Mouse (Mus musculus): ENCODE measurements around the gene Marco. TPM values are rescaled to one million over a fixed set of nuclear protein-coding genes. Genes with fewer than 3 reads are reported as not detected.

The Marco gene
- 0.20 TPM in 1 of 2 replicates, not detected in the other for polyA plus RNA-seq (2015; fragmentation: Nextera tagmentation; extraction: Ambion mirVana)

DNA sequence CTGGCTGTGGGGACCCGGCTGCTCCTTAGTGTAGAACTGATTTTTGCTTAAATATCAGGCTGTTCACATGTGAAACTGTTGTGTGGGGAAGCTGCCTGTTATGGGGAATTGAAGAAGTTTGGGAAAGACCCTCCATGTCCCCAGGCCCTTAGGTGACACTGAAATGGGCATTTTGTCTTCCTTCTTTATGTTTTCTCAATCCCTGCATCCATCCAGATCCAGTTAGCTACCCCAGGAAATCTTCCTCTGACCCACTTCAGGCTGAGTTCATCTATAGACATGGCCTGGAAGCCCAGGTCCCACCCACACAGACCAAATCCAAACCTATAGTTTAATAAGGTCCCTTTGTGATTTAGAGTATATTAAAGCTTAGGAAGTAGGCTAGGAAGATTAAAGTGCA lies at the start of gene Marco:
Marco (minus strand) TSS at position 101 of the 400 bp plus-strand sequence.
- Histone ChIP-seq H3K4me3 (no peak within 1 kb of the TSS), H3K27ac (replicated peaks) (no peak within 1 kb of the TSS), H3K27me3 (no peaks in the 10 kb centered on the region), H3K9me3 (no peaks in the 10 kb centered on the region), H3K9ac (replicated peaks) (no peak within 1 kb of the TSS), H3K4me1 (no peaks in the 10 kb centered on the region), H3K36me3 (no peaks in the 10 kb centered on the region), H3K4me2 (replicated peaks) (no peak within 1 kb of the TSS)
- ATAC-seq (replicated peaks) = no peak
- 80% methylated on average over 1 of the region's 1 CpGs for WGBS

DNA sequence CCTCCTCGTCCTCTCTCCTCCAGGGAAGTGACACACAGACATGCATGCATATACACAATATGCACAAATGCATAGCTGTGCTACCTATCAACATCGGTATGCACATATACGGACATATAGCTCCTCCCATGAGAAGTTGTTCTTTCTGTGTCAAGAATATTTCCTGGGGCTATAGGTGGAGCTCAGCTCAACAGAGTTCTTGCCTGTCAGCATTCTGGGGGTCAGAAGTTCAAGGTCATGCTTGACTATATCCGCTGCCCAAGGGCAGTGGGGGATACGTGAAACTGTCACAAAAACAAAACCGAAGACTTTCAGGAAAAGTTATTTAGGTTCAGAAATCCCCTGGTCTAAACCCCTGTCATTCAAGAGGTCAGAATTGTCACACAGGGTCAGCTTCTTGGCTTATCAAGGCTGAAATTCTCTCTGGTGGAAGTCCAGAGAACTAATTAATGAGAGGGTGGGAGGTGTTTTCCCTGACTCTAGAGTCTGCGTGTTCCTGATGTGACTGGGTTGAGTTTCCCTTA lies 34.7 kb upstream of the Marco start:
- Histone ChIP-seq H3K9me3 (no peaks in the 10 kb centered on the region), H3K4me2 (replicated peaks) (no peak overlapping the region), H3K36me3 (no peaks in the 10 kb centered on the region), H3K4me1 (no peaks in the 10 kb centered on the region), H3K4me3 (no peak overlapping the region), H3K27ac (replicated peaks) (no peak overlapping the region), H3K9ac (replicated peaks) (no peak overlapping the region), H3K27me3 (no peaks in the 10 kb centered on the region)
- no peak for ATAC-seq (replicated peaks)
- WGBS = 83% methylated on average over 7 of the region's 7 CpGs

DNA sequence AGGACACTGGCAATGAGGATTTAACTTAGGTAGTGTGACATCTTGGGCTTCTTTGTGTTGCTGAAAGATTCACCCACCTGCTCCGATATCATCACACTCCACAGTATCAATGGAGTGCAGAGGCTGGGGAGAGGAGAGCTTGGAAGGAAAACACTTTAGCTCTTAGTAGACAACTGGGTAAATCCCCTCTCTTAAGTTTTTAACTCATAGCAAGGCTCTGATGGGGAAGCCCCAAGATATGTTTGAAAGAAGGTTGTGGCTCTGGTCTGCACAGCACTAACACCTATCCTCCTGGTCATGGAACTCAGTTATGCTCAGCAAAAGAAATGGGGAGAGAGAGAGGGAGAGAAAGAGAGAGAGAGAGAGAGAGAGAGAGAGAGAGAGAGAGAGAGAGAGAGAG lies 32.2 kb upstream of the Marco start:
- Histone ChIP-seq H3K4me2 (replicated peaks) (no peak overlapping the region), H3K4me3 (no peak overlapping the region), H3K27ac (replicated peaks) (no peak overlapping the region), H3K4me1 (no peaks in the 10 kb centered on the region), H3K27me3 (no peaks in the 10 kb centered on the region), H3K36me3 (no peaks in the 10 kb centered on the region), H3K9ac (replicated peaks) (no peak overlapping the region), H3K9me3 (no peaks in the 10 kb centered on the region)
- 96% methylated on average over 1 of the region's 1 CpGs for WGBS
- ATAC-seq (replicated peaks) = no peak

DNA sequence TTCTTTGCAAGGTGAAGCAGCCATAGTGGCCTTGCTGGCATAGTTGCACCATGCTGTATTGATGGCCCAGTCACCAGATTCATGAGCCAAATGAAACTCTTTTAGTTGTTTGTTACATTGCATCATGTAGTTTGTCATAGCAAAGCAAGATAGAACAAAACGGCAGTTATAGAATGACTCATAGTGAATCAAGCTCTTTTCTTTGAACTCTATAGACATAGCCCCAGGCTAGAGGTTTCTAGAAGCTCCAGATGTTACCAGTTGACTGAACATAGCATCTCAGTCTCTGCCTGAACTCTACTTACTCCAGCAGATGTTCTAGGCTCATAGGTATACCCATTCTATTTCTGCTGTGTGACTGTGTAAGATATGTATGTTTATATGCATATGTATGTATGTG lies 31.1 kb upstream of the Marco start:
- Histone ChIP-seq H3K36me3 (no peaks in the 10 kb centered on the region), H3K4me2 (replicated peaks) (no peak overlapping the region), H3K4me1 (no peaks in the 10 kb centered on the region), H3K4me3 (no peak overlapping the region), H3K9ac (replicated peaks) (no peak overlapping the region), H3K9me3 (no peaks in the 10 kb centered on the region), H3K27me3 (no peaks in the 10 kb centered on the region), H3K27ac (replicated peaks) (no peak overlapping the region)
- 91% methylated on average over 1 of the region's 1 CpGs for WGBS
- no peak for ATAC-seq (replicated peaks)

DNA sequence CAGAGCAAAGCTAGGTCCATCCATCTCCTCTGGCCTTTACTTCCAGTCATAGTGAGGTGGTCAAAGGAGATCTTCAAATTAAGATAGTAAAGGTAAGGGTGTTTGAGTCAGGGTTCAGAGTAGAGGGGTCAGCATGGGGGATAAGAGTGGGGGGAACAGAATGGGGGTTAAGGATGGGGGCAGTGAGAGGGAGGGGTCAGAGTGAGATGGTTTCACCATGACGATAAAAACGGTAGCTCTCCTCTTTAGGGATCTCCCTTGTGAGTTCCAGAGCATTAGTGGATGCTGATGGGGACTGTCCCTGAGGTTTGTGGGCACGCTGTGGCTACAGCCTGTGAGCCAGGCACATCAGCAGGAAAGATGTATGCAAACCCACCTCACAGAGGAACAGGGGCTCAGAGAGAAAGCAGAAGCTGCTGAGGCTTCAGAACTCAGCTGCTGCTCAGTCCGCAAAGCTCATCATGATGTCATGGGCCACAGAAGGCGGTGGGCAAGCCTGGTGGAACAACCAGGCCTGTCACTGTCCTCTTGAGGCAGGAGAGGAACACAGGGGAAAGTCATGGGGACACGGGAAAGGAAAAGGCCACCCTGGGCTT lies 27.6 kb upstream of the Marco start:
- no peaks in the 10 kb centered on the region for H3K9me3 ChIP-seq
- no peak overlapping the region for H3K4me2 ChIP-seq (replicated peaks)
- H3K4me3 ChIP-seq = no peak overlapping the region
- no peak overlapping the region for H3K9ac ChIP-seq (replicated peaks)
- H3K27ac ChIP-seq (replicated peaks) = no peak overlapping the region
- ATAC-seq (replicated peaks) = no peak
- no peaks in the 10 kb centered on the region for H3K27me3 ChIP-seq
- H3K4me1 ChIP-seq = no peaks in the 10 kb centered on the region
- WGBS = 74% methylated on average over 6 of the region's 6 CpGs
- H3K36me3 ChIP-seq = no peaks in the 10 kb centered on the region

DNA sequence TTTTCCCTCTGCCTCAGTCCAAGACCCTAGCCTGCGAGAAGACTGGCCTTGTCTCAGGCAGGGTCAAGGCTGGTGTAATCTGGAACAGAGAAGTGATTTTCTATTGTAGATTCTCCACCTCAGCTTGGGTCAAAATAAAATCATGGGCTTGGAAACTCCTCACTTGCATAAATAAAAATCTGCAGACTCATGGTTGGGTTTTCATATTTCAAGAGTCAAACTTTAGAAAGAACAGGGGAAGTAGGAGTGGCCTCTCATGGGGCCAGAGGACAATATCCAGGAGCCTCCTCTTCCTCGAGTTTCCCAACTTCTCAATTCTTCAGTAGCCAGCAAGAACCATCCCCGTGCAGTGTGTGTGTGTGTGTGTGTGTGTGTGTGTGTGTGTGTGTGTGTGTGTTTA lies 26.9 kb upstream of the Marco start:
- no peak overlapping the region for H3K4me2 ChIP-seq (replicated peaks)
- no peaks in the 10 kb centered on the region for H3K9me3 ChIP-seq
- no peaks in the 10 kb centered on the region for H3K36me3 ChIP-seq
- ATAC-seq (replicated peaks) = no peak
- H3K4me1 ChIP-seq = no peaks in the 10 kb centered on the region
- H3K27ac ChIP-seq (replicated peaks) = no peak overlapping the region
- no peaks in the 10 kb centered on the region for H3K27me3 ChIP-seq
- H3K4me3 ChIP-seq = no peak overlapping the region
- 72% methylated on average over 3 of the region's 3 CpGs for WGBS
- H3K9ac ChIP-seq (replicated peaks) = no peak overlapping the region

DNA sequence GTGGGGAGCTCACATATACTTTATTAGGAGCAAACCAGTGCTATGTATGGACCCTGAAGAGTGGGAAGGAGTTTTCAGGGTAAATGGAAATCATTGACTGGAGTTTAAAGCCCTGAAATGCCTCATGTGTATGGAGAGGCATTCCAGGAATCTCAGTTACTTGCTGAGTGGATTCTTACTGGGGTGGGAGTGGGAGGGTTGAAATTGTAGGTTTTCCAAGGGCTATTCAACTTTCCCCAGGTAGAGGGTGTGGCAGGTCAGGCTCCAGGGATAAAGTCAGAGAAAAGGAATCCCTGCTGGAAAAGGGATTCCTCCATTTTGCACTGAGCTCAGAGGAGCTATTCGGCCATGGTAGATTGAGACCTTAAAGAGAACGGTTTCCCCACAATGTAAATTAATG lies 25.1 kb upstream of the Marco start:
- H3K4me2 ChIP-seq (replicated peaks) = no peak overlapping the region
- no peak for ATAC-seq (replicated peaks)
- H3K4me1 ChIP-seq = no peaks in the 10 kb centered on the region
- H3K9ac ChIP-seq (replicated peaks) = no peak overlapping the region
- no peaks in the 10 kb centered on the region for H3K9me3 ChIP-seq
- WGBS = 85% methylated on average over 2 of the region's 2 CpGs
- H3K27me3 ChIP-seq = no peaks in the 10 kb centered on the region
- no peak overlapping the region for H3K27ac ChIP-seq (replicated peaks)
- H3K36me3 ChIP-seq = no peaks in the 10 kb centered on the region
- H3K4me3 ChIP-seq = no peak overlapping the region

DNA sequence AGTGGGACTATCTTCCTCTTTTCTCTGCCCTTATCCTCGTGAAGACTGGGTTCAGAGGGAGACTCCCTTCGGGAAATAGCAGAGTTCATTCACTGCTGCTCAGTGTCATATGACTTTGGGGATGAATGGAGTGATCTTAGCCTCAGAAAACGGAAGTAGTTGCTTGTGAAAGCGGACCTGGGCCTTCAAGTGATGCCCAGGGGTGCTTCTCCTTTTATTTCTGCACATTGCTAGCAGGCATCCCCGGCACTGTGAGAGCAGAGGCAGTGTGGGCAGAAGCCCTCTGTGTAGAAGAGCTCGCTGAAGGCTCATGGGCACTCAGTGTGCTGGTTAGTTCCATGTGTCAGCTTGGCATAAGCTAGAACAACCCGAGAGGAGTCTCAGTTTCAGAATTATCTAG lies 12.8 kb upstream of the Marco start:
- no peaks in the 10 kb centered on the region for H3K27me3 ChIP-seq
- no peaks in the 10 kb centered on the region for H3K36me3 ChIP-seq
- H3K4me1 ChIP-seq = no peaks in the 10 kb centered on the region
- no peaks in the 10 kb centered on the region for H3K9me3 ChIP-seq
- ATAC-seq (replicated peaks) = no peak
- H3K4me2 ChIP-seq (replicated peaks) = no peak overlapping the region
- 76% methylated on average over 7 of the region's 7 CpGs for WGBS
- no peak overlapping the region for H3K4me3 ChIP-seq
- no peak overlapping the region for H3K9ac ChIP-seq (replicated peaks)
- no peak overlapping the region for H3K27ac ChIP-seq (replicated peaks)

DNA sequence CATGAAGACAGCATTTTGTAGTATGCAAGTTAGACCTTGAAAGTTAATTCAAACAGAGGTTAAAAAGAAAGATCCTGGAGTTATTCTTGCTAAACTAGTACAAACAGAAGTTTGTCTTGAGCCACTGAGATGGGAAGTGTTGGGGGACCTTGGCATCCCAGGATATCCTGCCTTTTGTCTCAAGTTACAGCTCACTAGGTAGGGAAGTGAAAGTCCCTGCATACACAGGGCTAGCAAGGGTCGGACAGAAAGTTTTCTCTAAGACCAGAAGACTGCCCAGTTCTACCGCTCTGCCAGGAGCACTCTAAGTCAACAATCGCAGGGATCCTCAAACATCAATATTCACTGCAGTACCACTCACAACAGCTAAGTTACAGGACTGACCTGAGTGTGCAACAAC lies 5.5 kb upstream of the Marco start:
- H3K4me2 ChIP-seq (replicated peaks) = no peak overlapping the region
- H3K27ac ChIP-seq (replicated peaks) = no peak overlapping the region
- ATAC-seq (replicated peaks) = no peak
- H3K4me3 ChIP-seq = no peak overlapping the region
- no peaks in the 10 kb centered on the region for H3K27me3 ChIP-seq
- H3K9me3 ChIP-seq = no peaks in the 10 kb centered on the region
- H3K9ac ChIP-seq (replicated peaks) = no peak overlapping the region
- H3K4me1 ChIP-seq = no peaks in the 10 kb centered on the region
- H3K36me3 ChIP-seq = no peaks in the 10 kb centered on the region
- WGBS = 80% methylated on average over 3 of the region's 3 CpGs

DNA sequence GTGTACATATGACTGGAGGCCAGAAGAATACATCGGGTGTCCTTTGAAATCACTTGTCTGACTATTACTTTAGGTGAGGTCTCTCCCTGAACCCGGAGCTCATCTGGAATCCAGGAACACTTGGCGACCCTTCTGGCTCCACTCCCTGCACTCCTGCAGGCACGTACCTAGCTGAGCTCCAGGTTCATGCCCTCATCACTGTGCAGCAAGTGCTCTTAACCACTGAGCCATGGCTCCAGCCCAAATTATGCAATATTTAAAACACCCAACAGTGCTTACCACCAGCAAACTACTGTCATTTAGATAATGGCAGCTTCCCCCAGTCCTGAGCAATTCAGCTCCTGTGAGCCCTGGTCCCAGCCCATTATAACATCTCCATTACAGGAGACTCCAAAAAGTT lies 4.2 kb upstream of the Marco start:
- Histone ChIP-seq H3K27me3 (no peaks in the 10 kb centered on the region), H3K27ac (replicated peaks) (no peak overlapping the region), H3K4me3 (no peak overlapping the region), H3K9me3 (no peaks in the 10 kb centered on the region), H3K4me2 (replicated peaks) (no peak overlapping the region), H3K4me1 (no peaks in the 10 kb centered on the region), H3K36me3 (no peaks in the 10 kb centered on the region), H3K9ac (replicated peaks) (no peak overlapping the region)
- ATAC-seq (replicated peaks) = no peak
- 95% methylated on average over 4 of the region's 4 CpGs for WGBS

DNA sequence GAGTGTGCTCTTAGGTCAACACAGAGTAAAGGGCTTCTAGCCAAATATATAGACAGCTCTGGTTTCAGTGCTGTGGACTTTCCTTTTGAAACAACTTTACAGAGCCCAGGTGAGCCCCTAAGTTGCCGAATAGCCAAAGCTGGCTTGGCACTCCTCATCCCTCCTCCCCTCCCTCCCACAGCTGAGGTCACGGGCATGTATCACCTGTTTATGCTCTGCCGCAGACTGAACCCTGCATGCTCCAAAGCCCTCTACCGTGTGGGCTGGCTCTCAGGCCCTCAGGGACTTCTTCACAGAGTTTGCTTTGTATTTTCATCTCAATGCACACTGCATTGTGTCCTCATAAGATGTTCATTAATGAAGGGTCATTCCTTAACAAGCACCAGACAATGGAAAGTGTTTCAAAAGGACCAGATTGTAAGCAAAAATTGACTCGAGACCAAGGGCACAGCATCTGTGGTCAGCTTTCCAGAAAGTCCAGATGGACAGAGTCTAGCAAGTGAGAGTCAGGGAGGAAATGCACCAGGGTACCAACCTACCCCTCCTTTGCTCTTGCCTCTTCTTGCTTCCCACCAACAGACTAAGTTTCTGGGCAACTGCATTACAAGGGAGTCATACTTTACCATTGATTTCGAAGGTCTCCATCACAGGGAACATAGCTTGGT lies 646 bp downstream of the Marco start:
- no peak overlapping the region for H3K4me2 ChIP-seq (replicated peaks)
- H3K4me1 ChIP-seq = no peaks in the 10 kb centered on the region
- ATAC-seq (replicated peaks) = no peak
- H3K9ac ChIP-seq (replicated peaks) = no peak overlapping the region
- H3K4me3 ChIP-seq = no peak overlapping the region
- no peaks in the 10 kb centered on the region for H3K9me3 ChIP-seq
- no peaks in the 10 kb centered on the region for H3K36me3 ChIP-seq
- H3K27ac ChIP-seq (replicated peaks) = no peak overlapping the region
- H3K27me3 ChIP-seq = no peaks in the 10 kb centered on the region
- 52% methylated on average over 6 of the region's 6 CpGs for WGBS

DNA sequence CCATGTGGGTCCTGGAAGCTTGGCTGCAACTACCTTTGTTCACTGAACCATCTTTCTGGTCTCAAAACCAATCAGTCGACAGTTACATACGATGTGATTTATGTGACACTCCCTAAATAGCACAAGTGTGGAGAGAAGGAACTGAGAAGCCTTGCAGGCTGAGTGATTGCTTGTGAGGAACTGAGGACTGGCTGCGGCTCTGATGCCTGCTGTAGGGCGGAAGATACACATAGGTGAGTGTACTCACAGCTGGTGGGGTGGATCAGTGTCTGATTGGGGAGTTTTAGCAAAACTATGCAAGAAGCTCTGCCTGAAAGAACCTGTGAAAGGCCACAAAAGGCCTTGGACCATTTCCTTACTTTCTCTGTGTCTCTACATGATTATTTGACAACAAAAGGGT lies 3.3 kb downstream of the Marco start:
- 73% methylated on average over 4 of the region's 4 CpGs for WGBS
- no peak for ATAC-seq (replicated peaks)
- Histone ChIP-seq H3K4me1 (no peaks in the 10 kb centered on the region), H3K36me3 (no peaks in the 10 kb centered on the region), H3K27ac (replicated peaks) (no peak overlapping the region), H3K9ac (replicated peaks) (no peak overlapping the region), H3K27me3 (no peaks in the 10 kb centered on the region), H3K9me3 (no peaks in the 10 kb centered on the region), H3K4me3 (no peak overlapping the region), H3K4me2 (replicated peaks) (no peak overlapping the region)

DNA sequence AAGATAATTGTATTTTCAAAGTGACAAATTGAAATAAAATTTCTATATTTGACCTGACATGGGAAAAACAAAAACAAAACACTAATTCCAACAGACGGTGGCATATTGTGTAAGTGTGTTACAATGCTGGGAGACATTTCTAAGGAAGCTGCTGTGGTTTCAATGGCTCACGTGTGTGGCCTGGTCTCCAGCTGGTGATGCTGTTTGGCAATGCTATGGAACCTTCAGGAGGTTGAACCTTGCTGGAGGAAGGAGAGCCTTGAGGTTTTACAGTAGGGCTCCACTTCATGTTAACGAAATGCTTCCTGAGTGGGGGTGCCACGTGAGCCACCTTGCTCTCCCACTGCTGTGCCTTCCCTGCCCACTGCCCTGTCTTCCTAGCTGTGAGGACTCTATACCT lies 6.8 kb downstream of the Marco start:
- no peaks in the 10 kb centered on the region for H3K4me1 ChIP-seq
- H3K4me2 ChIP-seq (replicated peaks) = no peak overlapping the region
- H3K36me3 ChIP-seq = no peaks in the 10 kb centered on the region
- no peak overlapping the region for H3K9ac ChIP-seq (replicated peaks)
- no peaks in the 10 kb centered on the region for H3K27me3 ChIP-seq
- no peaks in the 10 kb centered on the region for H3K9me3 ChIP-seq
- no peak overlapping the region for H3K4me3 ChIP-seq
- ATAC-seq (replicated peaks) = no peak
- H3K27ac ChIP-seq (replicated peaks) = no peak overlapping the region
- 77% methylated on average over 4 of the region's 4 CpGs for WGBS

Data from forebrain, embryonic 15.5 days (tissue).